Mouse (Mus musculus) urinary bladder, adult 2 months (tissue): Measurements from ENCODE around the gene Syt2. TPM values are rescaled to one million over a fixed set of nuclear protein-coding genes. Genes with fewer than 3 reads are reported as not detected.

Experiments used
- DNase-seq: peaks from one replicate; pipeline ENCODE4 v3.0.0; 2022; ENCODE audit warnings: low spot score
- polyA plus RNA-seq: library from polyadenylated mRNA; depleted of rRNA; stranded (reverse); fragments of >200 nt; gene quantifications from 2 replicates; pipeline ENCODE4 v1.2.3, GENCODE M21; 2012

Syt2 gene
- polyA plus RNA-seq, 1 experiment, result 0.08 TPM

DNA sequence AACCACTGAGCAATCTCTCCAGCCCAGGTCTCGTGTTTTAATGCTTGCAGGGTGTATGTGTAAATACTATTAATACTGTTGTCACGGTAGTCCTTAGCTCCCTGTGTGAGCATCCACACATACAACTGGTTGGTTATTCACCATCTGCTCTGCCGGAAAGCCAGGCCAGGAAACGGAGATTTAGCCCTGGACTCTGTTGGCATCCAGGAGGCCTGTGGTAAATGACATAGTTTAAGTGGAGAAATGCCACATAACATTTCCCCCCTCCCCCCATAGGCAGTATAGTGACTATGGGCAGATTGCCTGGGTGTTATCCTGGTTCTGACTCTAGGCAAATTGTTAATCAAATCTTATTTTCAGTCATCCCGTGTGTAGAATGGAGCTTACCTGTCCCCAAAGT lies 4.3 kb downstream of the Syt2 start:
- no peak for DNase-seq

DNA sequence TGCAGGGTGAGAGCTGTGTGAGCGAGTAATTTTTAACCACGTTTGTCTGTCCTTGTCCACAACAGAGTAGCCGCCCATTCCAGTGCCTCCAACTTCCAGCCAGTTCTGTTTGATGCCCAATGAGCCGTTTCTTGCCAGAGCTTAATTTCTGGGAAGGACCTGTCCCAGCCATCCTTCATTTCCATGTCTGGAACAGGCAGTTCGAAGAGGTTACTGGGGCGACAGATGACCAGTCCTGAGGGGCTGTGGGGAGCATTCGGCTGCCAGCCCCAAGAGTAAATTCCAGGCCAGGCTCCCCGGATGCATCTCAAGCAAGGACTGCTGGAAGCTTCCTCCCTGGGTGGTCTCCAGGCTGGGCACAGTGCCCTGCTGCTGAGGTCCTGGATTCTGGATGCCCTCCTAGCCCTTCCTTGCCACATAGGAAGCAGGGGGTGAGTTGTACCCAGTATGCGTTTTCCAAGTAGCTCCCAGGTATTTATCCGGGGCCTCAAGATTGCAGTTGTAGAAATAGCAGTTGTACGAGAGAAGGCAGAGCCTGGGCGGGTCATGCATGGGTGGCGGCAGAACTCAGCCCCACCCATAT lies 4.9 kb downstream of the Syt2 start:
- no peak for DNase-seq

DNA sequence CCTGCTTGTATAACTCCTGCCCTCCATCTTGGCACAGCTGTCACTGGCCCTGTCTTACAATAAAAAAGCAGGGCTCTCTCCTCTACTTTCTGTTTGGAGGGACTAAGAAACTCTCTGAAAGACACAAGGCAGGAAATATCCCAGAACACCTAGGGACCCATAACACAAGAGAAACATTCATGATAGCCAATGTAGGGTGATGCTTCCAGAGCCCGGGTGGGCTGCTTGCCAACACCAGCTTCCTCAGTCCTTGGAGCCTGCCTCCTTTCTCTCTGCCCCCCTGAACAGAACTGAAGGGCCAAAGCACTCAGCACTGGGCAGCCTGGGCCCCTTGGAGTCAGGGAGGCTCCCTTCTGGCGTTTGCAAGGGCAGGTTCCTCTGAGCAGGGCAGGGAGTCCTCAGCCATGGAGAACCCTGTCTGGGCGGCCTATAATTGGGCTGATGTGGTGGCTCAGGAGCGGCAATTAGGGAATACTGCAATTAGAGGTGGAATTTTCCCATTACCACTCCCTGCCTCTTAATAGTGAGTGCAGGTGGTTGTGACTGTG lies 5.4 kb downstream of the Syt2 start:
- DNase-seq, result no peak

DNA sequence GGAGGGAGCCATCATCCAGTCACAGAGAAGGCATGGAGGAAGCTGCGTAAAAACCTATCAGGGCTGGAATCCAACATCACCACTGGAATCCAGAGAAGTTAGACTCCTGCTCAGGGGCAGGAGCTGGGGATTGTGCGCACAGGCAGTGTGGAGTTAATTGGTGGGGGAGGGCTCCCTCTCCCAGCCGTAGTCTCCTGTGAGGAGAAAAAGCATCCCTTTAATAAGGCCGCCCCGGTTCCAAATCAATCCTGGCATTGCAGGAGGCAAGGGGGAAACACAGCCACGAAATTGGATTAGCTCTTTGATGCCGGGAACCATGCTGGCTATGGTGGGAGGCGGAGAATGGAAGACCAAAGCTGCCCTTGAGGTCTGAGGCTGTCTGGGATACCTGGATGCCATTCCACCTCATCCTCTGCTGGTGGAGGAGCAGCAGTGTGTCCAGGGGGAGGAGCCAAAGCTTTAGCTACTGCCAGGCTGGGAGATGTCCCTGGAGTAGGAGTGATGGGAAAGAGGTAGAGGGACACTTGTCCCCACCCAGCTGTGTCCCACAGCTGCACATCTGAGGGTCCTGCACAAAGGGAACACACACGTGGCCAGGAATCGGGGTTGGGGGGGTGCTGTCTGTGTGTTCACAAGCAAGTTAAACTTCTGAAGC lies 7.3 kb downstream of the Syt2 start:
- DNase-seq, result no peak

DNA sequence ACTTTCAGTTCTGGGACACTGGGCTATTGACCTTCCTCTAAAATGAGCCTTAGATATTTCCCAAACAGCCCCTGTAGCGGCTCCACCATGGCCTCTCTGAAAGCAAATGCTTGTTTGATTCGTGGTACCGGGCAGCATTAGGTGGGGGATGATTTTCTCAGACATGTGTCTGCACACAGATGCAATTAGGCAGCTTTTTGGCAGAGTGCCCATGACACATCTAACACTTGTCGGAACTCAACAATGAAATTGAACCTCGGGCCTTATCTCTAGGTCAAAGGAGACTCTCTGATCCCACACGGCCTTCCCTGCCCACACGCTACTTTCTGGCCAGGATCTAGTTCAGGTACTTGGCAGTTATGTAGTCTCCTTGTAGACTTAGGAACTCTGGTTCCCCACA lies 12.4 kb downstream of the Syt2 start:
- no peak for DNase-seq

DNA sequence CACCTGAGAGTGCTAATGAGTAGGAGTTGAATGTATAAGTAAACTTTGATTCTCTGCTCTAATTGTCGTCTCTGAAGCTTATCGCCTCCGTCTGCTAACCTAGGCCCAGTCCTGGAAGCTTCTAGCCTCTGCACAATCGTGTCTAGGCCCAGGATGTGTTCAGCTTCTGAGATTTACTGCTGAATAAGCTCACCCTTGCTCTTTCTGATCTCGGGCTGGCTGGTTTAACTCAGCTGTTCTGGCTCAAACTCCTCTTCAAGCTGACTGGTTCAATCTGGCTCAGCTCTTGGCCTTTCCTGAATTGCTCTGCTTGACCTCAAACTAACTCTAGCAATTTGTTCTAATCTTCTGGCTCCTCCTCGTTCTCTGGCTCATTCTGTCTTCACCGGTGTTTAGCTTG lies 13.7 kb downstream of the Syt2 start:
- DNase-seq, result no peak

DNA sequence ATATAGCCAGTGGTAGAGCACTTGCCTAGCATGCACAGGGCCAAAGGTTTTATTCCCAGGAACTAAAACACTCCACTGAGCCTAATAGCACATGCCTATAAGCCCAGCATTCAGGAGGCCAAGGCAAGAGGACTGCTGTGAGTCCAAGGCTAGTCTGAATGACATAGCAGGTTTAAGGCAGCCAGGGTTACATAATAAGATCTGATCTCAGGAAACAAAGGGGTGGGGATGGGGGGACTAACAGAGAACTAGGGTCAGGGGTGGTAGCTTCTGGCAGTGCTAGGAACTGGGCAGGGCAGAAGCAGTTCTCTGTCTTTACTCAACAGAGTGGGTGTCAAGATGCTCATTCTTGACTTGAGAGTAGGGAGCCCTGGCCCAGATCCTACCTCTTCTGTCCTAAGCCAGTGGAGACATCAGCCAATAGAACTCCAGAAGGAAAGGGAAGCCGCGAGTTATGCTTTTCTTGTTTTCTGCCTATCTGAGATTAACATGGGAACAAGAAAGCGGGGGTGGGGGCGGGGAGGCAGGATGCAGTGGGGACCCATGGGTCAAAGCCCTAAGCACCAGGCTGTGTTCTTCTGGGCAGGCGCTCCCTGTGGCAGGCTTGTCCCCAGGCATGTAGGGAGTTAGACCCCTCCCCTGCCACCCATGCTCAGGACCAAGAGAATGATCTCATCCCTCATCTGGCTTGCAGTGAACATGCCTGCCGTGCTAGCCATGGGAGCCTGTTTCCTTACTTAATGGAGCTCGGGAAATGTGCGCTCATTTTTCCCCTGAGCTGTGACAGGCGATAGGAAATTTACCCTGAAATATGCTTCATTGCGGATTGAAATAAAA lies 25.0 kb downstream of the Syt2 start:
- DNase-seq, result no peak

DNA sequence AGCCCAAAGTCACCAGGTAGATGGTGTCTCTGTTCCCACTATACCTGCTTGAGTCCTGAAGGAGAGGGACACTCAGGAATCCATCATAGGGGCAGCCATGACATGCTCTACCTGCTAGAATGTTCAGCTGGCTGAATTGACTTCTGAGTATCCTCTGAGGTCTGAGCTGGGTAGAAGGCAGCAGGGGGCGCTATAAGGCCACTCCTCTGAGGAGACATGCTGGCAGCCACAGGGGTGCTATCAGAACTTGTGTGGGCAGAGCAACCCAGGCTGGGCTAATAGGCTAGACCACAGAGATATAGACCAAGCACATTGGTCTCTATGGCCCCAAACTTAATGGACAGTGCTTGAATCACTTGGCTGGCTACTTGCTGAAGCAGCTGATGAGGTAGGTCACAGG lies 27.8 kb downstream of the Syt2 start:
- no peak for DNase-seq

DNA sequence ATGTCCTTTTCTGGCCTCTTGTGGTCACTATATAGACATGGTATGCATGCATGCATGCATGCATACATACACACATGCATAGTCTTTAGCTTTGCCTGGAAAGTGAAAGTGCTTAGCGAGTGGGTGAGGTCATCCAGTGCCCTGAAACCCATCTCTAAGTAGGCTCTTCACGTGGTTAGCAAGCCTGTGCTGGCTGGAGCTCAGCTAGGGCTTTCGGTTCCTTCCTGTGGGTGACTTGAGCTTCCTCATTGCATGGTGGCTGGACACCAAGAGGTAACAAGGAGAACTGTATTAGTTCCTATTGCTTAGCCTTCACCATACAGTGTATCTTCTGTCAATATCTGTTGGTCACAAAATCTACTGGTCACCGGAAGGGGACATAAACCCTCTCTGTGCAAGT lies 33.0 kb downstream of the Syt2 start:
- DNase-seq, result no peak

DNA sequence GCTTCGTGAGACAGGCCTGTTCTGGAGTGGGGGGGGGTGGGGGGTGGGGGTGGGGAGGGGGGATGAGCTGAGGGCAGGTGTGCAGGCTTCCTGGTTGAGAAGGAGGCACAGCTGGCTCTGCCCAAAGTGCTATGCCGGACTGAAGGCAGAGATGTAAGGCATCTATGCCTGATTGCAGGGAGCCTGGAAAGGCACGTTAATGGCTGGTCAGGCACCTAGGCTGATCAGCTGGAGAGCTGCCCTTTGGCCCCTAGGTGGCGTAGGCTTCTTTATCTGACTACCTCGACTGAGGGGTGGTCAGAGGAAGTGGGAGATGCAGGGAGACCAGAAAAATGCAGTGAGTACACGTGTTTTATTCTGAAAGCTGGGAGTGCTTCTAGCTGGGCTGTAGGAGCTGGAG lies 34.1 kb downstream of the Syt2 start:
- DNase-seq, result no peak

DNA sequence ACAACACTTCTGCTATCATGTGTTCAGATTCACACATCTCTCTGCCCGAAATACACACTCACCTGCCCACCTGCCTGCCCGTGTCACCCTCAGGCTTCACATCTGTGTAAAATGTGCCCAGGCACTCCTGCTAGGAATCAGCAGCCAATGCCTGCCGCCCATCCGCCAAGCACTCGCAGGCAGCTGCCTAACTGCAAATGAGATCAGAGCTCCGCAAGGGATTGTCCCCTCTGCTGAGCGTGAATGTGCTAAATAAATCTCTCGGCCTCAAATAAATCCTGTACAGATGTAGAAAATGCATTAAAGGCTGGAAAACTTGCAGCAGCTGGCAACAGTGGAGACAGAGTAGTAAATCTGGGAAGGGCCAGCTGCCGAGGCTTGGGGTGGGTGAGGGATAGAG lies 36.0 kb downstream of the Syt2 start:
- no peak for DNase-seq

DNA sequence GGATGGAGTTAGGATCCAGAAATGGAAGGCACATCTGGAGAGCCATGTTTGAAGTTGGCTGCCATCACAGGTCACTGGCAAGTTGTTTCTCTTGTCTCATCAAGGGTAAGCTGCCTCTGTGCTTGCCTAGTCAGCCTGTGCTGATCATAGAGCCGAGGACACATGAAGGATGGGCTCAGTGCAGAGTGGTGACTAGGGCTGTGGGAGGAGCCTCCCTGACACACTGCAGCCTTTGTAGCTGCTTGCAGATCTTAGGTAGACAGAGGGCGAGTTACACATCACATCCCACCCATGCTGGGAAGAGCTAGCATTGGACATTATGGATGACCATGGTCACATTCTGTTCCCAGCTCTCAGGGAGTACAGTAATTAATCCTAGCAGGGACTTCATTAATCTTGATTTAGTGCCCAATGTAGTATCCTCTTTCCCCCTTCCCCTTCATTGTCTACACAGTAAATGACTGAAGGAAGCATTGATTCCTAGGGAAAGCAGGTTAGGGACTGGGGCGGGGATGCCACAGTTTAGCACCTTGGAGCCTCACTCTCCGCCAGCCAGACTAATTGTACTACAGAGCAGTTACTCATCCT lies 40.5 kb downstream of the Syt2 start:
- no peak for DNase-seq

DNA sequence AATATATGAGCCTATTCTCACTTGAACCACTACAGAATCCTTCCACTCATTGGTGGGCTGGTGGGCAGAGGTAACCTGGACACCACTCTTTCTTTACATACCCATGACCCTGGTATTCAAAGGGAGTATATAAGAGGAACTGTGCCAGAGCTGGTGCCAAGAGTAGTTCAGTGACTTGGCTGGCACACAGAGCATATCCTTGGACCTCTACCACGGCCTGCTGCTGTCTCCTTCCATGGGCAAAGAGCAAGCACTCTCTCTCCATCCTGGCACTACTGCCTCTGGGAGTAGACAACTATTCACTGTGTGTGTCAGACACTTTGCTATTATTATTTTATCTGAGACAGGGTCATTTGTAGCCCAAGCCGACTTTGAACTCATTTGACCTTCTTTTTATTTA lies 49.8 kb downstream of the Syt2 start:
- no peak for DNase-seq

DNA sequence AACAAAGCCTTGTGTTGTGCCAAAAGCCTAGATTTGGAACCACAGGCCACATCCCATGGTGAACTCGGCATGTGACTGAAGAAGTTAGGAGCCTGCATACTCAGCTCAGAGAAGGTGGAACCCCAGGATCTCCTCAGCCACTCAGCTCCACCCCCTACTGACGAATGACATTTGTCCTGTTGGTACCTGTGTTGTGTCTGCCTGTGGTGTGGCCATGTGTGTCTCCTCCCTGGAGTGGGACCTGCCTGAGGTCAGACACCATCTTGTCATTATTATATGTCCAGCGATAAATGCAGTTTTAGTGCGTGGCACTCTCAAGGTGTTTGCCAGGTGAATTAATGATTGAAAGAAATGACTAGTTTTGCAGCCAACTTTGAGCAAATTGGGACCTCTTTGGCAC lies 50.6 kb downstream of the Syt2 start:
- no peak for DNase-seq

DNA sequence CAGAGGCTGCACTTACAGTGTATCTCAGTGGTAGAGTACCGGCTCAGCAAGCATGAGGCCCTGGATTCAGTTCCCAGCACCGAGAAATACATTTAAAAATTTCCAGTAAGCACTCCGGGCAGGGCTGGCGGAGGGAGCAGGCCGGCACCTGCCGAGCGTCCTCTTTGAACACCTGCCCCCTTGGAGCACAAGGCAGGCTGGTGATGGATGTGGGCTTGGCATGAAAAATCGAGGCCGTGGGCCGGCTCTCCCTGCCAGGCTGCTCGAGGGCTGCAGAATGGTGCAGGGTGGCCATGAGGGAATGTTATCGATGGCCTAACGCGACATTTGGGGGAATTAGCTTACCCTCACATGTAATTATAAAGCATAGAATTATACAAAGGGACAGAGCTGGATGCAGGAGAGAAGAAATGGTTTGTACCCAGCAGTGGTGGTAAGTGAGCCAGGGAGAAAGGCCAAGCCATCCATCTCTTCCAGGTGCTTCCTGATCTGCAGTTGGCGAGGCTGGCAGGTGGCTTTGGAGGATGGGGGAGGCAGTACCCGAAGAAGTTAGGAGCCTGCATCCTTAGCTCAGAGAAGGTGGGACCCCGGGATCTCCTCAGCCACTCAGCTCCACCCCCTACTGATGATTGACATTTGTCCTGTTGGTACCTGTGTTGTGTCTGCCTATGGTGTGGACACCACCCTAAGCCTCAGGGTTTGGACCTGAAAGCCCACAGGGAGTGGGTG lies 51.2 kb downstream of the Syt2 start:
- DNase-seq, result no peak

DNA sequence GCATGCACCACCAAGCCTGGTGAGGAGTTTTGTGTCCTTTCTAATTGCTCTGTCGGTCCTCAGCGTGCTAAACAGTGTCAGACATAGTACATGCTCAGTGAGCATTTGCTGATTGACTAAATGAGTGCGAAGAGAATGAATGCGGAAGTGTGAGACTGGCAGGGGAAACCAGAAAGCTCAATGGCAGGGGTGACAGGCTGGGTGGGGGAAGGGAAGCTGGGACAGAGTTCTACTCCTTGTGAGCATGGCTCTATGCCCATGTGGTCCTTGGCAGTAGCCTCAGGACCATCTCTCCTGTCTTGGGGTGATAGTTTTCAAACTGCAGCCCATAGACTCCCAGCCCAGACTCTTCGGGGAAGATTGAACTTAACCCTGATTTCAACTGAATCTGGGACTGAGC lies 52.0 kb downstream of the Syt2 start:
- DNase-seq, result no peak

DNA sequence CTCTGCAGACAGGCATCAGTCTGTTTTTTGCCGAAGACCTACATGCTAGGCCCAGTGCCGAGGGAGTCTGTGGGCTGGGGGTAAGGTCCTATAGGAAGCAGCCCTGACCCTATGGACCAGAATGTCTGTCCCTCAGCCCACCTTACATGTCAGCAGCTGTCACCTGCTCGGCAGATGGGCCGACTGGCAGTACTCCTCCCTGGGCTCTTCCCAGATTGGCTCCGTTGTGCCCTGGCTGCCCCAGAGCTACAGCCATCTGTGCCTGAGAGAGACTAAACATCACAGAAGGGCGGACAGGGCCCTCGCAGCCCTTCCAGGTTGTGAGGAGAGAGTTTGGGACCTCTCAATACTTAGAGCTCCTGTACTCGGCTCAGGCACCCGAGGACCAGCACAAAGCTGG lies 52.9 kb downstream of the Syt2 start:
- no peak for DNase-seq

DNA sequence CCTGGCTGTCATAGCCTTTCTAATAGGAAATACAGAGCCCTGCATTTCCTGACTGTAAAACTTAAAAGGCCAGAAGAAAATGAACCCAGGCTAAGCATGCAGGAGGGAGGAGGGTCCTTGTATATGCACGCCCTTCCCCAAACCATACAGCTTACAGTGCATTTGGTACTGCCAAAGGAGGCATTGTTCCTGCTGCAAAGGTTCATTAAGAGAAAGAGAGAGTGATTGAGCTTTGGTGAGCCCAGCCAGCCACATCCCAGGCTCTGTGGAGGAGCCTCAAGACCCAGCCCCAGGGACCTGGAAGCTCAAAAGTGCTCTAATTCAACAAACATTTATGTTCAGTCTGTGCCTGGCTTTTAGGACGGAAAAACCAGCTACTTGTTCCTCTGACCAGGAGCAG lies 53.7 kb downstream of the Syt2 start:
- no peak for DNase-seq

DNA sequence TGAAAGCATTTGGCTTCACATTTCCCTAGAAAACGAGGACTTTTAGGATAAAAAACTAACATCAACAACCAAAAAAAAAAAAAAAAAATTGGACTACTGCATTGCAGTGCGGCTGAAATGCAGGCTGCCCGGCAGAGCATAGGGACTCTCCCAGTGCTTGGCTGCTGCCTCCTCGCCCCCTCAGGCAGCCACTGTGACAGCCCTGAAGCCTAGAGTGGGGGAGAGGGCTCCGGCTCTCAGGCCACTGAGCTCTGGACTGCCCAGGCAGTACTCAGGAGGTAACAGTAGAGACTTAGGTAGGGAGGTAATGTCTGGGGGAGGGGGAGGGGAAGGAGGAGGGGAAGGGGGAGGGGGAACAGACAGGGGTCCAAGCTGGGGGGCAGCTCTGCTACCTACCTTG lies 54.2 kb downstream of the Syt2 start:
- no peak for DNase-seq

DNA sequence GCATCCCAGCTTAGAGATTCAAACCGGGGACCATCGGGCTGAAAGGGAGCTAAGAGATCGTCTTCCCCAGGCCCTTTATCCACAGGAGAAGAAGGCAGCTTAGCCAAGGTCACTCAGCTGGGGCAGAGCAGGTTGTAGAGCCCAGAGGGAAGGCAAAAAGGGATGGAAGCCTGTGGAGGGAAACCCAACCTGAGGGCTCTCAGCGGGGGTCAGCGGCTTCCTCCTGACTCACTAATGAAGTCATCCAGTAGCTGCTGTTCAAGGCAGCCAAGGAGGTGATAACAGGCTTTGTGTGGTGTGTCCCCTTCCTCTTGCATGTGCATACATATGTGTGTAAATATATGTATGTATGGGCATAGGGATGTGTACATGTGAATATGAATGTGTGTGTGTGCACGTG lies 54.7 kb downstream of the Syt2 start:
- no peak for DNase-seq

DNA sequence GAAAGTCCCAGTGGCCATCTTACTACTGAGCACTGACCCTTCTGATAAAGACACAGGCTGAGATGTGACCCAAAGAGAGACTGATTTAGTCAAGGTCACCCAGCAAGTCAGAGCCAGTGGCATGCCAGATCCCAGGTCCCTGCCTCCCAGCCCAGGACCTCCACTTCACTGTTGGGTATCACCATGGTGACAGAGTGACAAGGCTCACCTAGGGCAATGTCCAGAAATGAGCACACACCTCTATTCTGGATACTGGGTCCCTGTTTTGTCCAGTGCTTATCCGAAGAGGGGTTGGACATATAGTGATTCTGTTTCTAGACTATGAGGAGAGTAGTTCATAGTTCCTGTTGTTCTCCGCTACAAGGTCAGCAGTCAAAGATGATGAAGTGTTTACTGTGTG lies 56.8 kb downstream of the Syt2 start:
- DNase-seq, result no peak
